Mouse (Mus musculus): ENCODE measurements at regions not wholly inside any gene's neighbourhood (a gene's known extent, or its start where the extent isn't known, plus 50 kb on each side); places are given as distances from the start of the nearest gene placed in this dataset.

DNA sequence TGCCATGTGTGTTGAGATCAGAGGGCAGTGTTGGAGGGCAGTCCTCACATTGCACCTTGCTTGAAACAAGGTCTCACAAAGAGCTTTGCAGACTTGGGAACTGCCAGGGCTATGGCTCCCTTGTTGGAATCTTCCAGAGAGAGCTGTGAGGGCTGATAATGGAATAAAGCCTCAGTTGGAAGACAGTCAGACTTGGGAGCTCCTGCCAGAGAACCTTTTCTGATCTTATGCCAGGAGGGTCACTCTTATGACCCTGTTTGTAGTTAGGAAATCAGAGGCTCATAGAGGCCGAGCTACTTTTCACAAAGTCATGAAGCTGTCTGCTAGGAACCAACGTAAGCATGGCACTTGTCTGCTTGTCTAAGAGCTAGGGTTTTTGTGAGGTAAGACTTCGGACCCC lies 129.4 kb downstream of the Ddx1 start:
- H3K27me3 ChIP-seq (replicated peaks; ENCODE audit: control insufficient read depth, insufficient read depth, low read length): no peaks in the 10 kb centered on the region
- ATAC-seq (ENCODE audit: low read depth) (no peak), DNase-seq (ENCODE audit: low spot score) (no peak)
- no peak overlapping the region for H3K4me3 ChIP-seq (ENCODE audit: low read depth, low read length)
- no peak overlapping the region for H3K27ac ChIP-seq (replicated peaks; ENCODE audit: low read depth, low read length)
- 81% methylated on average over 3 of the region's 3 CpGs for WGBS
- no peak overlapping the region for H3K4me2 ChIP-seq (ENCODE audit: low read depth, low read length)
- H3K9me3 ChIP-seq (ENCODE audit: control insufficient read depth, low read length): no peaks in the 10 kb centered on the region
- H3K4me1 ChIP-seq (ENCODE audit: control insufficient read depth, insufficient read depth, low read length): peaks cover 1% of the 10 kb centered on the region; the same call in 1 of the 2 replicates
- H3K9ac ChIP-seq (ENCODE audit: low read depth, low read length): no peak overlapping the region
- no peaks in the 10 kb centered on the region for H3K36me3 ChIP-seq (ENCODE audit: control insufficient read depth, insufficient read depth, low read length)

DNA sequence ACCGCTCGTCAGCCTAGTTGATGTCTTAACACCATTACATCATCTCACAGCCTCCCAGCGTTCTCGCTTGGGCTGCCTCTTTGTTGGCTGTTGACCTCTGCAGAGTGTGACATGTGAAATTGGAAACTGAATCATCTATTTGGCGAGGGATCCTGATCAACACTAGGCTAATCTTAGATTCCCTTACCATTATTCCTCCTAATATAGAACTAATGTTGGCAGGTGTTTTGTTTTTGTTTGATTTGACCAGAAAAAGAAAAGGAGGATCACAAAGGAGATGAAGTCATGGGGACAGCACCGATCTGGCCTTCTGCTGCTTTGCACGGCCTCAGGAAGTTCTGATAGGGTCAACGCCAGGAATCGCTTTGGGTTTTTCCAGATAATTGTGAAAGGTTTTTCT lies 131.0 kb downstream of the Ddx1 start:
- H3K36me3 ChIP-seq (ENCODE audit: control insufficient read depth, insufficient read depth, low read length): no peaks in the 10 kb centered on the region
- no peaks in the 10 kb centered on the region for H3K9me3 ChIP-seq (ENCODE audit: control insufficient read depth, low read length)
- H3K9ac ChIP-seq (ENCODE audit: low read depth, low read length): no peak overlapping the region
- 66% methylated on average over 9 of the region's 9 CpGs for WGBS
- ATAC-seq (ENCODE audit: low read depth) (no peak), DNase-seq (ENCODE audit: low spot score) (peak; percentile 17)
- peaks cover 4% of the 10 kb centered on the region; the same call in 1 of the 2 replicates for H3K4me1 ChIP-seq (ENCODE audit: control insufficient read depth, insufficient read depth, low read length)
- H3K27me3 ChIP-seq (replicated peaks; ENCODE audit: control insufficient read depth, insufficient read depth, low read length): no peaks in the 10 kb centered on the region
- no peak overlapping the region for H3K4me3 ChIP-seq (ENCODE audit: low read depth, low read length)
- H3K27ac ChIP-seq (replicated peaks; ENCODE audit: low read depth, low read length): no peak overlapping the region
- H3K4me2 ChIP-seq (ENCODE audit: low read depth, low read length): no peak overlapping the region

DNA sequence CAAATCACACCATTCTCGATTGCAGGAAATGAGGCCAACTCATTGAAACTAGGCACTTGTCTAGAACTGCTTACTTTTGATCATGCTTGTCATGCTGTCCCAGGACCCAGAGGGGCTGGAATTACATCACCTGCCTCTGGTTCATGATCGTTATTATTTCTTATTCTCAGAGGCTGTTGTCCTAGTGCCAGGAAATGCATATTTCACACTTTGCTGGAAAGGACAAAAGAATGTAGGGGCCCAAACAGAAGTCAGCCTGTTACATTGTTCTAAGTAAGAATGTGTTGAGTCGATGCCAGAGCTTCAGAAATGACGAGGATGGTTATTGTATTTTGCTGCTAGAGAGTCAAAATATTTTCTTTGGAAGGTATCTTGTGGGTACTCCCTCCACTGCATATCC lies 134.7 kb downstream of the Ddx1 start:
- no peak overlapping the region for H3K4me2 ChIP-seq (ENCODE audit: low read depth, low read length)
- H3K4me3 ChIP-seq (ENCODE audit: low read depth, low read length): no peak overlapping the region
- H3K9ac ChIP-seq (ENCODE audit: low read depth, low read length): no peak overlapping the region
- DNase-seq (ENCODE audit: low spot score): peak; percentile 68
- no peaks in the 10 kb centered on the region for H3K27me3 ChIP-seq (replicated peaks; ENCODE audit: control insufficient read depth, insufficient read depth, low read length)
- ATAC-seq (ENCODE audit: low read depth): peak; percentile 33; the same call in 1 of the 2 replicates
- WGBS: 44% methylated on average over 4 of the region's 4 CpGs
- H3K4me1 ChIP-seq (ENCODE audit: control insufficient read depth, insufficient read depth, low read length): peaks cover 4% of the 10 kb centered on the region; the same call in 1 of the 2 replicates
- no peaks in the 10 kb centered on the region for H3K9me3 ChIP-seq (ENCODE audit: control insufficient read depth, low read length)
- H3K36me3 ChIP-seq (ENCODE audit: control insufficient read depth, insufficient read depth, low read length): no peaks in the 10 kb centered on the region
- H3K27ac ChIP-seq (replicated peaks; ENCODE audit: low read depth, low read length): no peak overlapping the region

DNA sequence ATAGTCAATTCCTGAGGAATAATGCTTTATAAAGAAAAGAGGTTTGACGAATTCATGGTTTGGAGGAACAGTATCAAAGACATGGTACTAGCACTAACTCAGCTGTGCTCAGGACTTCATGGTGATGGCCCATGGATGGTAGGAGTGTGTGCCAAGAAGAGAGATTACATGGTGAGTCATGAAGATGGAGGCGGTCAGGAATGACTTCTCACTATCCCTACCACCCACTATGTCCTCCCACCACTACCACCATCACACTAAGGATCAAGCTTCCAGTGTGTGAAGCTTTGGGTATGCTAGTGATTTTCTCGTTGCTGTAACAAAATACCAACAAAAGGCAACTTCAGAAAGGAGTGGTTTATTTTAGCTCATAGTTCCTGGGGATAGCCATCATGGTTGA lies 142.1 kb downstream of the Ddx1 start:
- Histone ChIP-seq H3K9me3 (ENCODE audit: control insufficient read depth, low read length) (no peaks in the 10 kb centered on the region), H3K27ac (replicated peaks; ENCODE audit: low read depth, low read length) (no peak overlapping the region), H3K4me2 (ENCODE audit: low read depth, low read length) (no peak overlapping the region), H3K4me1 (ENCODE audit: control insufficient read depth, insufficient read depth, low read length) (no peaks in the 10 kb centered on the region), H3K27me3 (replicated peaks; ENCODE audit: control insufficient read depth, insufficient read depth, low read length) (no peaks in the 10 kb centered on the region), H3K9ac (ENCODE audit: low read depth, low read length) (no peak overlapping the region), H3K36me3 (ENCODE audit: control insufficient read depth, insufficient read depth, low read length) (no peaks in the 10 kb centered on the region), H3K4me3 (ENCODE audit: low read depth, low read length) (no peak overlapping the region)
- WGBS: 86% methylated on average over 3 of the region's 3 CpGs
- DNase-seq (ENCODE audit: low spot score): no peak
- no peak for ATAC-seq (ENCODE audit: low read depth)

DNA sequence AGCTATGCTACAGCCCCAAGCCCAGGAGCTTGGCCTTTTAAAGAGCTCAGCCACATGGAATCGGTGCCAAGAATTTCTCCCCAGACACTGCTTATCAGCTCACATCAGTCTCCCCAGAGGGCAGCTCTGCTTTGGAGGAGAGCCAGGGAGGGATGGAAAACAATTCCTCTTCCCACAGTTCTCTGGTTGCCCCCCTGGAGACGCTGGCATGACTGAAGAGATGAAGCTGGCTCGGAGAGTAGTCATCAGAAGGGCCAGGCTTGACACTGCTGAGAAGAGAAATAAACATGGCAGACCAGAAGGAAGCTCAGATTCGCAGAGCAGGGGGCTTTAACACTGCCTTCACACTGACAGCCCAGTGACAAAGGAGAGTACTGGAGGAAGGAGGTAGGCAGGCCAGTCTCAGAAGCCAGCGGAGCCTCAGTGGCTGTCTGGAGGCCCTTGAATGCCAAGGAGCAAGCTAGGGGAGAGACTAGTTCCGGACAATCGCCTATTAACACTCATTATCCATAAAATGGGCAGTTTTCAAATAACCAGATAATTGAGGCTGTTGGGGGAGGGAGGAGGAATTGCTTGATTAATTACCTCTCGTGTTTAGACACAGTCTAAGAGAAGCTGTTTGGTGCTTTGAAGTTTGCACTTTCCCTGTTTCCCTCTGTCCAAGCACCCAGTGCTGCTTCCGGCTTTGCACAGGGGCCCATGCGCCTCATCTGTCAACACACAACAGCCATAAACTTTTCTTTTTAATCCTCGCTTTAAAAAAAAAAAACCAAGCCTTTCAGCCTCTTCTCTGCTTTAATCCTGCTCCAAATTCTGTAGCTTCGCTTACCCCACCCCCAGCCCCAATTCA lies 148.3 kb downstream of the Ddx1 start:
- no peak overlapping the region for H3K4me2 ChIP-seq (ENCODE audit: low read depth, low read length)
- ATAC-seq (ENCODE audit: low read depth): peak; percentile 82

DNA sequence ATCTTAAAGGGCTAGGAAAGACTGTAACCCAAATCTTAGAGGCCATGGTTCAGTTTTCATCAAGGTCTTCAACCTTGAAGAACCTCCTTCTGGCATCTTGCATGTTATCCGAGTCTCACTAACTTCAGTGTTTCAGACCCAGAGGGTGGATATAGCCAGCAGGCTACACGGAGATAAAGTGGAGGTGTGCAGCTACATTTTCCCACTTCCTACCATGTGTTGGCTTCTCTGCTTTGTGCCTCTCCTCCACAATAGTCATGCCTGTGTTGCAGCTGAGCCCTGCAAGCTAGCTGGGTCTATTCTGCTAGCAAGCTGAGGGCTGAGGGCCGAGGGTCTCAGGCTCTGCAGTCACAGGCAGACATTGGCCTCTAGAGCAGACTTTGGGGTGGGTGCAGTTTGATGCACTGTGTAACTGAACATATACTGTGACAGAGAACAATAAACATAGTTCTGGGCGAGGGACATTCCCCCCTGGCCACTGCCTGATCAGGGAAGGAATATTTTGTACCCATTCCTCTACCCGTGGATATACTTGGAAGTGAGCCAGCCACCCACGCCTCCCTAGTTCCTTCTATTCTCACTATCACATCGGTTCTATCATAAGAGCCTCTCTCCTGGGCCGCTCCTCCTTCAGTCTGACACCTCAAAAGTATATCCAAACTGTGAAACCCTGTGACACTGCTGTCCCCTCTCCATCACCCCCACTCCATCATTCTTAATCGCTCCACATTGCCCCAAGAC lies 152.6 kb upstream of the Mycn start:
- no peak overlapping the region for H3K27ac ChIP-seq (replicated peaks; ENCODE audit: low read depth, low read length)
- H3K9ac ChIP-seq (ENCODE audit: low read depth, low read length): no peak overlapping the region
- H3K4me3 ChIP-seq (ENCODE audit: low read depth, low read length): no peak overlapping the region
- peaks cover 5% of the 10 kb centered on the region; the same call in 1 of the 2 replicates for H3K9me3 ChIP-seq (ENCODE audit: control insufficient read depth, low read length)
- no peaks in the 10 kb centered on the region for H3K27me3 ChIP-seq (replicated peaks; ENCODE audit: control insufficient read depth, insufficient read depth, low read length)
- no peaks in the 10 kb centered on the region for H3K4me1 ChIP-seq (ENCODE audit: control insufficient read depth, insufficient read depth, low read length)
- ATAC-seq (ENCODE audit: low read depth) (no peak), DNase-seq (ENCODE audit: low spot score) (no peak)
- H3K36me3 ChIP-seq (ENCODE audit: control insufficient read depth, insufficient read depth, low read length): no peaks in the 10 kb centered on the region
- 74% methylated on average over 9 of the region's 9 CpGs for WGBS
- H3K4me2 ChIP-seq (ENCODE audit: low read depth, low read length): no peak overlapping the region

More for the DNA sequence above, 148.3 kb downstream of the Ddx1 start:
- peak; percentile 80 for DNase-seq (ENCODE audit: low spot score)
- 0 out of 2 replicates have a peak, but pooled peaks cover 3% of the 10 kb centered on the region for H3K4me1 ChIP-seq (ENCODE audit: control insufficient read depth, insufficient read depth, low read length)
- H3K9me3 ChIP-seq (ENCODE audit: control insufficient read depth, low read length): peaks cover 5% of the 10 kb centered on the region; the same call in 1 of the 2 replicates
- H3K4me3 ChIP-seq (ENCODE audit: low read depth, low read length): no peak overlapping the region
- no peaks in the 10 kb centered on the region for H3K36me3 ChIP-seq (ENCODE audit: control insufficient read depth, insufficient read depth, low read length)
- 23% methylated on average over 12 of the region's 12 CpGs for WGBS
- H3K27me3 ChIP-seq (replicated peaks; ENCODE audit: control insufficient read depth, insufficient read depth, low read length): no peaks in the 10 kb centered on the region
- H3K27ac ChIP-seq (replicated peaks; ENCODE audit: low read depth, low read length): peak overlapping the region; percentile 44; the same call in 1 of the 2 replicates
- no peak overlapping the region for H3K9ac ChIP-seq (ENCODE audit: low read depth, low read length)

DNA sequence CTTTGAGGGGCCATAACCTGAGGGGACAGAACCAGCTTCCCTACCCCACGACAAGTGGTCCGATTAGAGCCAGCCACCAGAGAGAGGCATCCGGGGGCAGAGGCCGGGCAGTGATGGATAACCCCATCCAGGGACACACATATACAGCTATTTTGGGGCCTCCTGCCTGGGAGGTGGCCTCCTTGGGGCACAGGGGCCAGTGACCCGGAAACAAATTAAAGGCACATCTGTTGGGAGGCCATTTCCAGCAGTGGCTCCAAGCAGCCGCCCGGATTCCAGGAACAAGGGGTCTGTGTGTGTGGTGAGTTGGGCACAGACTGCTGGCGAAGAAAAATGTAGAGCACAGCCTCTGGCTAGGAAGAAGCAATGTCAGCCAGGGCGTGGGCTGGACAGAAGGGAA lies 144.2 kb upstream of the Mycn start:
- H3K4me3 ChIP-seq (ENCODE audit: low read depth, low read length): no peak overlapping the region
- no peak for DNase-seq (ENCODE audit: low spot score)
- H3K9me3 ChIP-seq (ENCODE audit: control insufficient read depth, low read length): no peaks in the 10 kb centered on the region
- H3K36me3 ChIP-seq (ENCODE audit: control insufficient read depth, insufficient read depth, low read length): no peaks in the 10 kb centered on the region
- H3K9ac ChIP-seq (ENCODE audit: low read depth, low read length): no peak overlapping the region
- no peaks in the 10 kb centered on the region for H3K4me1 ChIP-seq (ENCODE audit: control insufficient read depth, insufficient read depth, low read length)
- H3K4me2 ChIP-seq (ENCODE audit: low read depth, low read length): no peak overlapping the region
- no peak overlapping the region for H3K27ac ChIP-seq (replicated peaks; ENCODE audit: low read depth, low read length)
- no peak for ATAC-seq (ENCODE audit: low read depth)
- 41% methylated on average over 9 of the region's 9 CpGs for WGBS
- H3K27me3 ChIP-seq (replicated peaks; ENCODE audit: control insufficient read depth, insufficient read depth, low read length): no peaks in the 10 kb centered on the region

GRCm38 (mm10) chr12:13085484-13085883 lies 143.8 kb upstream of the Mycn start:
- Histone ChIP-seq H3K27me3 (replicated peaks; ENCODE audit: control insufficient read depth, insufficient read depth, low read length) (no peaks in the 10 kb centered on the region), H3K27ac (replicated peaks; ENCODE audit: low read depth, low read length) (no peak overlapping the region), H3K9me3 (ENCODE audit: control insufficient read depth, low read length) (no peaks in the 10 kb centered on the region), H3K9ac (ENCODE audit: low read depth, low read length) (no peak overlapping the region), H3K4me3 (ENCODE audit: low read depth, low read length) (no peak overlapping the region), H3K4me2 (ENCODE audit: low read depth, low read length) (no peak overlapping the region), H3K4me1 (ENCODE audit: control insufficient read depth, insufficient read depth, low read length) (peaks cover under 1% of the 10 kb centered on the region; the same call in 1 of the 2 replicates), H3K36me3 (ENCODE audit: control insufficient read depth, insufficient read depth, low read length) (no peaks in the 10 kb centered on the region)
- 68% methylated on average over 6 of the region's 6 CpGs for whole genome bisulfite sequencing
- ATAC-seq (ENCODE audit: low read depth) (no peak), DNase-seq (ENCODE audit: low spot score) (no peak)
